Mouse (Mus musculus) brown adipose tissue, adult 24 weeks (tissue): Measurements from ENCODE around the gene Obsl1. TPM values are rescaled to one million over a fixed set of nuclear protein-coding genes. Genes with fewer than 3 reads are reported as not detected.

Source experiments
- H3K27ac ChIP-seq: fragments of 200-500 bp; replicated peaks from 2 replicates; pipeline ENCODE4 v1.5.1; 2012; ENCODE audit warnings: low read depth, mild to moderate bottlenecking, low read length
- H3K4me1 ChIP-seq: fragments of 200-500 bp; 2 replicates; pipeline ENCODE4 v1.6.1; 2012; ENCODE audit warnings: low read length, mixed read lengths; ENCODE audit not compliant: control insufficient read depth, insufficient read depth, insufficient read length
- H3K4me3 ChIP-seq: fragments of 200-500 bp; 2 replicates; pipeline ENCODE4 v1.5.1; 2012; ENCODE audit warnings: low read depth, mild to moderate bottlenecking, low read length, moderate library complexity; ENCODE audit not compliant: insufficient read depth
- polyA plus RNA-seq: library from polyadenylated mRNA; stranded (reverse); fragments of >200 nt; gene quantifications from 2 replicates; pipeline ENCODE4 v1.2.4, GENCODE M21; 2012; ENCODE audit not compliant: missing spikeins, insufficient read depth, insufficient read length

Obsl1 gene
- polyA plus RNA-seq, 1 experiment = 0.87 TPM

DNA sequence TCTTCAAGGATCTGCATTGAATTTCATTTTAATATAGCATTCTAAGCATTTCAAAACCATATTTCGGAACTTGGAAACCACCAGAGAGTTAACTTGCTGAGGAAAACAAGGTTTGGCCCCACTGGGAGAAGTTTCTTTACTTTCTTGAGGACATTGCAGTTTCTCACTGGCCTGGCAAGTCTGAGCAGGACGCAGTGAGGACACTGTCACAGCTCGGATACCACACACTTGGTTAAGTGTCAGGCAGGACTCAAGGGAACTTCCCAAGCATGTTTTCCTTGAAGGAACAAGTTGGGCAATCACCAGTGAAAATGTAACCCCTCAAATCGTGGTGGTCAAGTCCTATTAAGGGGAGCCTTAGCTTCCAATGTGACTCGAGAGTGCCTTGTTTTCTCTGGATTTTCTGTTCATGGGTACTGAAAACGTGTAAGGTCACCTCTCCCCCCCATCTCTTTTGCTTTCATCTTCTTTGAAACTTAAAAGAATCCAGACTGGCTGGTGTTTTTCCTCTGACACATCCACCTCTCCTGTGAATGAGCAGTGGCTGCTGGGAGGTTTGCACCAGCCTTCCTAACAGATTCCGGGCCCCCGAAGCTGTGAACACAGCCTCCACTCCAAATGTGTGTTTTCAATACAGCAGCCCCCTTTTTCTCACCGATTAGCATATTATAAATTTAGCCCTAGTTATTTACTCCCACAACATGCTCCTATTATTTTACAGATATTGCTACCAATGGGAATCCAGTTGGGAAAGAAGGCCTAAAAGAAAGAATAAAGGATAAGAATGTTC is 1.8 kb downstream of the Obsl1 start:
- H3K27ac ChIP-seq = no peak overlapping the region
- H3K4me1 ChIP-seq = no peaks in the 10 kb centered on the region
- H3K4me3 ChIP-seq = no peak overlapping the region

DNA sequence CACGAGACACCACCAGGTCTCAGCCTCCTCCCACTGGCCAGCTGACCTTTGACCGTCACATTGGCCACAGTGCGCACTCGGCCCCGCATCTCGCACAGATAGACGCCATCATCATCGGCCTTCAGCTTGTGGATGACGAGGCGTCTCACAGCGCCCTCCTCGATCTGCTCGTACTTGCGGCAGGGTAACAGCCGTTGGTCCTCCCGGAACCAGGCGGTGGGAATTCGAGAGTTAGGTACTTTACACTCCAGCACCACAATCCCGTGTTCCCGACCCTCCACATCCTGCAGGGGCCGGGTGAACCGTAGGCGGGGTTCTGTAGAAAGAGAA is 2.6 kb downstream of the Obsl1 start:
- no peak overlapping the region for H3K4me3 ChIP-seq
- no peaks in the 10 kb centered on the region for H3K4me1 ChIP-seq
- no peak overlapping the region for H3K27ac ChIP-seq

DNA sequence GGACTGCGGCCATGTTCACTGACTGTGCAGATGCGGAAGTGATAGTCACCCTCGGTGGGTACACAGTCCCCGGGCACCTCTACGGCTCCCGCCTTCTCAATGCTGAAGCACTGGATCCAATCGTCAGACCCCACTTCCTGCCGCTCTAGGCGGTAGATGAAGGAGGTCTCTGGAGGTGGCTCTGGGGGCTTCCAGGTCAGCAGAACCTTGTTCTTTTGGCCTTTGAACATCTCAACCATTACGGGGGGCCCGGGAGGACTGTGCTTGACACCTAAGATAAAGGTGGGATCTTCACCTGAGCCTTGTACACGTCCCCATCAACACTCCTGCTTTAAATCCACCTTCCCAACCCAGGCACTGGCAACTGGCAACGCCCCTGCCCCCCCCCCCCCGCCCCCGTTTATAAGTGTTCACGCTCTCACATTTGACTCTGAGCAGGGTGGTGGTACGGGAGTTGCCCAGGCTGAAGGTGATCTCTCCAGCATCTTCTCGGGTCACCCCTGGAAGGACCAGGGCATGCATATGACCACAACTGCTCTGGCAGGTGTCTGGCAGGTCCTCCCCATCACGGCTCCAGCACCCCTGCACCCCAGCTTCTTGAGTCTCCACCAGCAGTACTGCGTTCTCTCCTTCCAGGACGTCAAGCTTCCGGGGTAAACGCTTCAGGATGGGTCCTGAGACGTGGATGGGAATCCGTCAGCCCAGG is 3.2 kb downstream of the Obsl1 start:
- no peak overlapping the region for H3K4me3 ChIP-seq
- no peaks in the 10 kb centered on the region for H3K4me1 ChIP-seq
- no peak overlapping the region for H3K27ac ChIP-seq

DNA sequence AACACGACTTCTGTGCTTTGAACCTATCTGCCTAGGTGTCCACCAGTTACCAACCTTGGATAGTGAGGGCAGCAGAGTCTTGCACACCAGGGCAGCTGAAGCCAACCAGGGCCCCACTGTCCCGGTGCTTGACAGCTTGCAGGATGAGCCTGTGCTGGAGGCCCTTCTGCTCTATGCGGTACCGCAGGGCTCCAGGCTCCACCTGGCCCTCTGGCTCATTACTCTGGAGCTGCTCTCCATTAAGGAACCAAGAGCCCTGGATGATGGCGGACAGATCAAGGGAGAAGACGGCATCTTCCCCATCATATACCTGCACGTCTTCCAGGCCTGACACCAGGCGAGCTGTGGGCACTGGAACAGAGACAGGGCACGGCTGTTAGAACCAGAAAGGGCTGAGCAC is 4.3 kb downstream of the Obsl1 start:
- Histone ChIP-seq H3K27ac (no peak overlapping the region), H3K4me1 (no peaks in the 10 kb centered on the region), H3K4me3 (no peak overlapping the region)

DNA sequence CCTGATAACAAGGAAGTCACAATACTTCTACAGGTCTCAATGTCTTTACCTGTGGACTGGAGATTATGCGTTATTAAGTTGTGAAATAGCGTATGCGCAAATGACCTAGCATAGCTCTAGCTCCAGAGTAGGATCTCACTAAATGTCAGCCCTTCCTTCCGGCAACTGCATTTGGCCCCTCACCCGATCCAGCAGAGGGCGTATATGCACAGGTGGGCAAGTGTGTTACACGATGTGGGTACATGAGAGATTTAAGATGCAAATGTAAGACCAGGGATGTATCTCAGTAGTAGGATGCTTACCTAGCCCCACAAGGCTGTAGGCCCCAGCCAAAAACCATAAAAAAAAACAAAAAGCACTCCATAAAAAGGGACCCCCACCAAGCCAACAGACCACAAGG is 6.8 kb downstream of the Obsl1 start:
- H3K27ac ChIP-seq = no peak overlapping the region
- H3K4me3 ChIP-seq = no peak overlapping the region
- H3K4me1 ChIP-seq = no peaks in the 10 kb centered on the region

DNA sequence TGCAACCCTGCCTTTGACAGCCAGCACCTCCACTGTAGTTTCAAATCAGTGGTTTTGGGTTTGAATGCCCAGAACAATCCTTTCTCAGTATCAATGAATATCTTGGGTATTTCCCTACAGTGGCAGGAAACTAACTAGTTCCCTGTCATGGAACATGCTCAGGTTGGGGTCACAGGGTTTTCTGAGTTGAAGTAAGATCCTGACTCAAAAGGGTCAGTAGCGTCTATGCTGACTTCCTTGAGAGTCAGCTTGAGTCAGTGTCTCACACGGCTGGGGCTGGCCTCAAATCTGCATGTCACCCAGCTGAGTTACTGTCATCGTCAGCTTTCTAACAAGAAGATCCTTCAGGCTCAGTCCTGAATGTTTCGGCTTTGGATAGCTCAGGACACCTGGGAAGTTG is 7.4 kb downstream of the Obsl1 start:
- H3K27ac ChIP-seq = no peak overlapping the region
- H3K4me1 ChIP-seq = no peaks in the 10 kb centered on the region
- no peak overlapping the region for H3K4me3 ChIP-seq

DNA sequence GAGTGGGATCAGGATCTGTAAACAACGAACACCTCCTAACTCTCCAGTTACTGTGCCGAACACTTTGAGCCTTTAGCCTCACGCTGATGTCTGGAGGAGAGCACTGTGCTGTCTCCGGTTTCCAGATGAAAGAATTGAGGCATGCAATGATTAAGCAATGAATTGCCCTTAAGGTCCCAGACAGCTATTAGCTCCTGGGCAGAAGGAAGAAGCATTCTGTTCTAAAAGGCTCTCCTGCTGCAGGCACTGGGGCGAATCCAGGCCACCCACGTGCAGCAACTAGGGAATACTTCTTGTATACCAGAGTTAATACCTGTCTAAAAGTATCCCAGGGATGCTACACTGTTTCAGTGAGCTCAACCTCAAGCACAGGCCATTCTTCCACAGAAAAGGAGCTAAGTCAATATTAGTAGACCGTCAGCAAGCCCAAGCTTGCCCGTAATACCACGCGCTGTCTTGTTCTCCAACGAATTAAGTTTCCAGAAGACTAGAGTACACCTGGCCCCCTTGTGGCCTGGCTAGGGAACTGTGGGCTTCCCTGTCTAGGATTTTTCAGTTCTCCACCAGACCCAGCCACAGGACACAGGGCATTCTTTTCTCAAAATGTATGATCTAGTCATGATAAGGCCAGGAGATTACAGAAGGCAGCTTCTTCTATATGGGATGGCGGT is 11.2 kb downstream of the Obsl1 start:
- Histone ChIP-seq H3K4me3 (no peak overlapping the region), H3K4me1 (no peaks in the 10 kb centered on the region), H3K27ac (no peak overlapping the region)

DNA sequence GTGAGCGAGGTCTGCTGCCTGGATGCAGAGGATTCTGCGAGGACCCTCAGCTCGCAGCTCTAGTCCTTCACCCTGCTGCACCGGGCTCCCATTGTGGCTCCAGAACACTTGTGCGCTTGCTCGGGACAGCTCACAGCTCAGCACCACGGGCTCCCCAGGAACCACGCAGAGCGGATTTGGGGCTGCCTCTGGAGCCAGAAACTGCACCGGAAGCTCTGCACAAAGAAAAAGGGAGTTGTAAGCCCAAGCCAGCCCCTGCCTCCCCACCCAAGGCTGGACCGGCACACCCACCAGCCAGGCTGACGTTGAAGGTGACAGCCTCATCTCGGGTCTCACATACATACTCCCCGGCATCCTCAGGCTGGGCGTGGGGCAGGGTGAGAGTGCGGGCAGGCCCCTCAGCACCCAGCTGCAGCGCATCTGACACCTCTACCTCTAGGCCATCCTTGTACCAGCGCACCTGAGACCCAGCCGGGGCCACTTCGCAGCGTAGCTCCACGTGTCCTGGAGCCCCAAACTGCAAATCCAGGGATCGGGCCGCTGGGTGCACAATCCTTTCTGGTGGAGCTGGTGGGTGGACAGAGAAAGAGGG is 13.6 kb downstream of the Obsl1 start:
- Histone ChIP-seq H3K27ac (no peak overlapping the region), H3K4me1 (no peaks in the 10 kb centered on the region), H3K4me3 (no peak overlapping the region)

DNA sequence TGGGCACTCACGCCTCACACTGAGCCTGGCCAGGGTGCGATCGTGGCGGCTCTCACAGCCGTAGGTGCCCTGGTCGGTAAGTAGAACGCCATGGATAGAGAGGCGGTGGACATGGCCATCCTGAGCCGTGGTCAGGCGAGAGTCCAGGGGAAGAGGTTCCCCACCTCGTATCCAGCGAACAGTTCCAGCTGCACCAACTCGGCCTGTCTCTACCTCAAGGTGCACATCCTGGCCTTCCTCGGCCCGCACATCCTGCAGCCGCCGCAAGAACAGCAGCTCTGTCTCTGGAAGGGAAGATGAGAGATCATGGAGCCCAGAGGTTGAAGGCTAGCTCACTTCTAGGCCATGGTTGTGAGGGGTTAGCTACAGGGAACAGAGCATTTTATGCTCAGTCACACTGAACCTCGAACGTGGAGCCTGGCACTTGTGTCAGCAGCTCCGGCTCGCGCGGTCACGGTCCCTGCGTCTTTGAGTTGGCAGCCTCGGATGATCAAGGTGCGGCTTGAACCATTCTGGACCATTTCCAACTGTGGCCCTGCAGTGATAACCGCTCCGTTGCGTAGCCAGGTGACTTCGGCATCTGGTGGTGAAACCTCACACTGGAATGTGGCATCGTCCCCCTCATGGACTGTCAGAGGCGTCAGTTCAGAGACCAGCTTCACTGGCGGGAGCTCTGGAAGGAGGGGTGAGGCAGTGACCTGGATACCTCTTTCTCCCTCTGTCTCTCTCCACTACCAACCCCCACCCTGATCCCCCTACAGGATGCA is 15.3 kb downstream of the Obsl1 start:
- Histone ChIP-seq H3K4me1 (no peaks in the 10 kb centered on the region), H3K4me3 (no peak overlapping the region), H3K27ac (no peak overlapping the region)

DNA sequence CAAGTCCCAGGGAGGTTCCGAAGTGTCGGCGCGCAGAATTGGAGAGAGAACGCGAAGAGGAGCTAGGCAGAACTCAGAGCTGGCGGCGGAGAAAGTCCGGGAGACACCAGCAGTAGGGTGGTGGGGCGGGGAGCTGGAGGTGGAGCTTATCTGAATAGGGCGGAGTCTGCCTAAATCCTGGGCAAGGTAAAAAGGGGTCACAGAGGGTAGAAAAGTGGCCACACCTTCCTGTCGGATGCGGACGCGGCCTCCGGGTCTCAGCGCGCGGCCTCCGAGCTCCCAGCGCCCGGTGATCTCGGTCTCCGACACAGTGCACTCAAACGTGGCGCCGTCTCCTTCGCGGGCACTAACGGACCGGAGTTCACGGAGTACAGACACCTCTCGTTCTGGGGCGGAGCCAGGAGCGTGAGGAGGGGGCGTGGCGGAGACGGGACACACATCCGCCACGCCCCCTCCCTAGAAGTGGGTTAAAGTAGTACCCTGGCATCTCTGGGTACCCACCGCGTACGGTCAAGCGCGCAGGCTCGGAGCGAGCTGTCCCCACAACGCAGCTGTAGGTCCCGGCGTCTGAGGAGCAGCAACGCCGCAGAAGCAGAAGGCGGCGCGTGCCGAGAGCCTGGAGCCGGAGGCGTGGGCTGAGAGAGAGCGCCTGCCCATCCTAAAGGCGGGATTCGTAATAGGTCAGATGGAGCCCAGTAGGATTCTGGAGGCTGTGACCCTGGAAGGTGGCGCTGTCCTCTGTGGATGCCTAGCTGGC is 18.7 kb downstream of the Obsl1 start:
- Histone ChIP-seq H3K4me3 (peak overlapping the region; percentile 60), H3K27ac (no peak overlapping the region), H3K4me1 (no peaks in the 10 kb centered on the region)

DNA sequence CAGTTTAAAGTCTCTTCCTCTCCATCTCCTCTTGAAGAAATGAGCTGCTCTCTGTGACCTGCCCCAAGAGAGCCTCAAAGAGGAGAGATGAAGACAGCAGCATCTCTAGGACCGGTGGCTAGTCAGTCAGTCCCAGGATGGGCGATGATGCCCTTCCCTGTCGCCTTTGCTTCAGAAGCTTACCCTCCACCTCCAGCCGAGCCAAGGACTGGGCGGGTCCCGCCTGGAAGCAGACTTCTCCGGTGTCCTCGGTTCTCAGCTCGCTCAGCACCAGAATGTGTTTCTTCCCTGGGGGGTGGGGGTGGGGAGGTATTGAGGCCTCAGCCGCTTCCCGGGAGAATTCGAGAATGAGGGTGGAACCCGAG is 19.2 kb downstream of the Obsl1 start:
- Histone ChIP-seq H3K4me1 (no peaks in the 10 kb centered on the region), H3K4me3 (peak overlapping the region; percentile 60), H3K27ac (no peak overlapping the region)

DNA sequence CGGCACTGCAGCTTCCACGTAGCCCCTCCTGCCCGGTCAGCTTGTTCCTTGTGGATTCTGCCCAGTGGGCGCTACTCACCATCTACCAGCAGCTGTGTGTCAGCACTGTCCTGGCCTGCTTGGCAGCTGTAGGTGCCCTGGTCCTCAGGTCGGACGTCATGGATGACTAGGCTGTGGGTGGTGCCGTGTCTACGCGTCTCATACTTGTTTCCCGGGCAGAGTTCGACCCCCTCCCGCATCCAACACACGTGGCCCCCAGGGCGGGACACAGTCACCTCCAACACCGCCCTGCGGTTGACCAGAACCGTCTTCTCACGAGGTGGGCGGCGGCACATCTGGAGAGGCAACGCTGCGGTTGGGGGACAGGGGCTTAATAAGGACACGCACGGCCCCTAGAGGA is 19.7 kb downstream of the Obsl1 start:
- Histone ChIP-seq H3K4me1 (no peaks in the 10 kb centered on the region), H3K27ac (no peak overlapping the region), H3K4me3 (no peak overlapping the region)

DNA sequence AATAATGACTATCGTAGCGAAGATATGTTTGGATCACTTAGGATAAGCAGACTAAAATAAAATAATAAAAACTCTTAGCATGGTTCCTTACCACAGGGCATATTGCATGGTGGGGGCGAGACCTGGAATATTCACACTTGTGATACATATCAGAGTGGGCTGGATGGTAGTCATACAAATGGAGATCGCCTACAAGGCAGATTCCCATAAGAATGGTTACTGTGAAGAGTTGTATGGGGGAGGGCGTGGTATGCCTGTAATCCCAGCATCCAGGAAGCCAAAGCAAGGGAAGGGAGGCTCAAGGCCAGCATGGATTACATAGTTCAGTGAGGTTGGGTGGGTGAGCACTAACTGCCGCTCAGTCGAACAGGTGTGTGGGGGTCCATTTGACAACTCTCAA is 25.5 kb downstream of the Obsl1 start:
- Histone ChIP-seq H3K4me3 (no peak overlapping the region), H3K4me1 (no peaks in the 10 kb centered on the region; the same call in 1 of the 2 replicates), H3K27ac (no peak overlapping the region)

DNA sequence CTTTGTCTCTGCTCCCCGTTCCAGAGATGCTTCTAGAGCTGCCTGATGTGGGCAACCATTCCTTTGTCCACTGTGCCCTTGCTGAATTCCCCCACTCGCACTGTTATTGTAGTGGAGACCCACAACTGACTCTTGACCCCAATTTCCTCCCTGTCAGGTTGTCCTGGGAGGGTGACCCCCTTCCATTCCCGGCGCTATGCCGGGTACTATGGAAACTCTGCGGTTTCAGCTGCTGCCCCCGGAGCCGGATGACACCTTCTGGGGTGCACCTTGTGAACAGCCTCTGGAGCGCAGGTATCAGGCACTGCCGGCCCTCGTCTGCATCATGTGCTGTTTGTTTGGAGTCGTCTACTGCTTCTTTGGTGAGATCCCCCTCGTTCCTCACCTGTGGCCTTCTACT is 26.2 kb downstream of the Obsl1 start:
- H3K4me1 ChIP-seq = no peaks in the 10 kb centered on the region; the same call in 1 of the 2 replicates
- H3K27ac ChIP-seq = no peak overlapping the region
- no peak overlapping the region for H3K4me3 ChIP-seq
